15 mouse cellular contexts compared by ENCODE assay signal in genomic region chr9:46316388-46316787, GRCm38 (mm10). TPM values are rescaled to one million over a fixed set of nuclear protein-coding genes. Genes with fewer than 3 reads are reported as not detected.
DNase-seq lines count a peak whose midpoint lies in the region; ATAC-seq and TF ChIP-seq lines count a peak whose summit lies in the region.
"Had no signal": no experiment of that assay in that cellular context is flagged by ENCODE, and none has a peak within 500 bp of the region (broad histone marks: within the 10 kb centered on the region; RNA-seq: fewer than 3 reads in every experiment).

No protein-coding gene starts in this region.

- no peak overlapping the region for H3K4me3 ChIP-seq in forebrain, embryonic 11.5 days (ENCODE audit: low read depth, low read length)
- no peak overlapping the region for H3K4me3 ChIP-seq in hindbrain, embryonic 15.5 days
- H3K4me3 ChIP-seq in midbrain, postnatal 0 days (ENCODE audit: low read depth, low read length): no peak overlapping the region

- peaks cover 16% of the 10 kb centered on the region for H3K4me1 ChIP-seq in forebrain, embryonic 11.5 days (replicated peaks; ENCODE audit: control insufficient read depth, insufficient read depth, low read length)
- peaks cover 28% of the 10 kb centered on the region for H3K4me1 ChIP-seq in hindbrain, embryonic 15.5 days (replicated peaks)
- peaks cover 12% of the 10 kb centered on the region for H3K4me1 ChIP-seq in midbrain, postnatal 0 days (ENCODE audit: insufficient read depth, low read length)

- H3K27me3 ChIP-seq in forebrain, embryonic 11.5 days (ENCODE audit: control insufficient read depth, insufficient read depth, low read length): no peaks in the 10 kb centered on the region
- 0 out of 2 replicates have a peak, but pooled peaks cover 2% of the 10 kb centered on the region for H3K27me3 ChIP-seq in hindbrain, embryonic 15.5 days
- no peaks in the 10 kb centered on the region for H3K27me3 ChIP-seq in midbrain, postnatal 0 days (ENCODE audit: insufficient read depth, low read length)

- no peak overlapping the region for H3K9ac ChIP-seq in forebrain, embryonic 11.5 days (ENCODE audit: low read length)
- H3K9ac ChIP-seq in hindbrain, embryonic 15.5 days: no peak overlapping the region
- H3K9ac ChIP-seq in midbrain, postnatal 0 days (replicated peaks; ENCODE audit: low read length, poor library complexity, severe bottlenecking): no peak overlapping the region

- no peaks in the 10 kb centered on the region; the same call in 1 of the 2 replicates for H3K9me3 ChIP-seq in forebrain, embryonic 11.5 days (ENCODE audit: control insufficient read depth, low read length)
- H3K9me3 ChIP-seq in hindbrain, embryonic 15.5 days: no peaks in the 10 kb centered on the region
- H3K9me3 ChIP-seq in midbrain, postnatal 0 days (ENCODE audit: low read length): no peaks in the 10 kb centered on the region

- intact Hi-C loops in left cerebral cortex, postnatal 4 days (cut with DNase I): no loop called here
- intact Hi-C loops in heart, postnatal 36 days (cut with DNase I): no loop called here

- 8% methylated on average over 5 of the region's 5 CpGs for WGBS in forebrain, embryonic 11.5 days
- 13% methylated on average over 5 of the region's 5 CpGs for WGBS in hindbrain, embryonic 15.5 days
- WGBS in midbrain, postnatal 0 days: 13% methylated on average over 5 of the region's 5 CpGs

- peak; percentile 57 for DNase-seq in left cerebral cortex, postnatal 4 days
- DNase-seq in left cerebral cortex, adult 8-10 months (ENCODE audit: low spot score in 2 of 2): no peak
- DNase-seq in forebrain, embryonic 11.5 days (ENCODE audit: low spot score): peak; percentile 76
- DNase-seq in midbrain, postnatal 0 days (ENCODE audit: low spot score): peak; percentile 40
- no peak for DNase-seq in urinary bladder, adult 18-20 months (ENCODE audit: low spot score in 2 of 2)
- DNase-seq in heart, postnatal 36 days: no peak
- DNase-seq in urinary bladder, postnatal 14 days (ENCODE audit: low spot score): no peak
- DNase-seq: cerebellum, postnatal 36 days; kidney, adult 18-20 months; thymus, postnatal 4 days had no signal

- 0 out of 2 replicates have a peak overlapping the region, but pooled peaks have one; percentile 29 for H3K4me2 ChIP-seq in forebrain, embryonic 11.5 days (ENCODE audit: low read depth, low read length, severe bottlenecking)
- no peak overlapping the region for H3K4me2 ChIP-seq in hindbrain, embryonic 15.5 days
- no peak overlapping the region for H3K4me2 ChIP-seq in midbrain, postnatal 0 days (ENCODE audit: low read depth, low read length, poor library complexity, severe bottlenecking)

- H3K27ac ChIP-seq in forebrain, embryonic 11.5 days (ENCODE audit: low read depth, low read length): peak overlapping the region; percentile 64; the same call in 1 of the 2 replicates
- peak overlapping the region; percentile 30; the same call in 1 of the 2 replicates for H3K27ac ChIP-seq in hindbrain, embryonic 15.5 days (replicated peaks)
- H3K27ac ChIP-seq in midbrain, postnatal 0 days (ENCODE audit: low read depth, low read length): no peak overlapping the region; the same call in 1 of the 2 replicates

- H3K36me3 ChIP-seq in forebrain, embryonic 11.5 days (ENCODE audit: control insufficient read depth, insufficient read depth, low read length): no peaks in the 10 kb centered on the region
- H3K36me3 ChIP-seq in hindbrain, embryonic 15.5 days: no peaks in the 10 kb centered on the region
- no peaks in the 10 kb centered on the region for H3K36me3 ChIP-seq in midbrain, postnatal 0 days (ENCODE audit: insufficient read depth, low read length)

- TF ChIP-seq CTCF in midbrain, postnatal 0 days (IDR thresholded peaks at IDR 0.05): no peak

- peak; percentile 52 for ATAC-seq in forebrain, embryonic 11.5 days (replicated peaks; ENCODE audit: low FRiP score)
- ATAC-seq in hindbrain, embryonic 15.5 days (ENCODE audit: low FRiP score, low read depth): 0 out of 2 replicates have a peak, but pooled peaks have one; percentile 42
- no peak for ATAC-seq in midbrain, postnatal 0 days (ENCODE audit: low FRiP score)
- ATAC-seq: lung, postnatal 0 days had no signal

RNA-seq across cellular contexts. Expression of gene 4931429L15Rik, which starts 3.4 kb away (rescaled TPM):
- not detected for total RNA-seq in left cerebral cortex, postnatal 4 days (2021)
- not detected for total RNA-seq in left cerebral cortex, adult 8-10 months (2022)
- not detected in 2 replicates for polyA plus RNA-seq in forebrain, embryonic 11.5 days (2014; fragmentation: Nextera tagmentation; extraction: Ambion mirVana)
- 0.13 TPM in 1 of 2 replicates, not detected in the other for polyA plus RNA-seq in hindbrain, embryonic 15.5 days (2015; fragmentation: Nextera tagmentation; extraction: Ambion mirVana)
- total RNA-seq in midbrain, postnatal 0 days (2014; rRNA removed): not detected in 2 replicates
- polyA plus RNA-seq in midbrain, postnatal 0 days (2015; fragmentation: Nextera tagmentation; extraction: Ambion mirVana): not detected in 2 replicates
- total RNA-seq in heart, postnatal 36 days (2021): not detected
- total RNA-seq: liver, adult 2 months had no signal
- polyA plus RNA-seq: gonadal fat pad, adult 2 months; heart, postnatal 0 days; liver, adult 2 months; lung, postnatal 0 days had no signal

RNA-seq across cellular contexts. Expression of gene Bud13, which starts 33.6 kb away (rescaled TPM):
- total RNA-seq in left cerebral cortex, postnatal 4 days (2021): 10 to 100 TPM; 13.2 TPM
- total RNA-seq in left cerebral cortex, adult 8-10 months (2022): 10 to 100 TPM in 3 of 4 experiments, 1 to 10 TPM in 1; 9.3 to 13.8 (median 11.1) TPM
- polyA plus RNA-seq in forebrain, embryonic 11.5 days (2014; fragmentation: Nextera tagmentation; extraction: Ambion mirVana): 28.5 and 29.9 TPM in 2 replicates
- polyA plus RNA-seq in hindbrain, embryonic 15.5 days (2015; fragmentation: Nextera tagmentation; extraction: Ambion mirVana): 15.6 and 18.1 TPM in 2 replicates
- 15.0 and 15.7 TPM in 2 replicates for total RNA-seq in midbrain, postnatal 0 days (2014; rRNA removed)
- polyA plus RNA-seq in midbrain, postnatal 0 days (2015; fragmentation: Nextera tagmentation; extraction: Ambion mirVana): 11.8 and 12.3 TPM in 2 replicates
- total RNA-seq in heart, postnatal 36 days (2021): 1 to 10 TPM; 7.5 to 9.1 TPM

RNA-seq across cellular contexts. Expression of gene Zpr1, which starts 43.5 kb away (rescaled TPM):
- total RNA-seq in left cerebral cortex, postnatal 4 days (2021): 10 to 100 TPM; 47.2 to 48.1 TPM
- 10 to 100 TPM; 41.4 to 46.2 (median 43.4) TPM for total RNA-seq in left cerebral cortex, adult 8-10 months (2022)
- polyA plus RNA-seq in forebrain, embryonic 11.5 days (2014; fragmentation: Nextera tagmentation; extraction: Ambion mirVana): 58.6 and 61.4 TPM in 2 replicates
- 55.7 and 60.3 TPM in 2 replicates for polyA plus RNA-seq in hindbrain, embryonic 15.5 days (2015; fragmentation: Nextera tagmentation; extraction: Ambion mirVana)
- total RNA-seq in midbrain, postnatal 0 days (2014; rRNA removed): 33.7 and 46.1 TPM in 2 replicates
- polyA plus RNA-seq in midbrain, postnatal 0 days (2015; fragmentation: Nextera tagmentation; extraction: Ambion mirVana): 46.3 and 46.8 TPM in 2 replicates
- total RNA-seq in heart, postnatal 36 days (2021): 10 to 100 TPM; 19.5 to 24.6 TPM

RNA-seq across cellular contexts. Expression of gene Apoa5, which starts 48.0 kb away (rescaled TPM):
- total RNA-seq in left cerebral cortex, postnatal 4 days (2021): not detected
- total RNA-seq in left cerebral cortex, adult 8-10 months (2022): not detected
- not detected in 2 replicates for polyA plus RNA-seq in forebrain, embryonic 11.5 days (2014; fragmentation: Nextera tagmentation; extraction: Ambion mirVana)
- not detected in 2 replicates for polyA plus RNA-seq in hindbrain, embryonic 15.5 days (2015; fragmentation: Nextera tagmentation; extraction: Ambion mirVana)
- not detected in 2 replicates for total RNA-seq in midbrain, postnatal 0 days (2014; rRNA removed)
- polyA plus RNA-seq in midbrain, postnatal 0 days (2015; fragmentation: Nextera tagmentation; extraction: Ambion mirVana): not detected in 2 replicates
- total RNA-seq in heart, postnatal 36 days (2021): not detected
- polyA plus RNA-seq: heart, postnatal 0 days had no signal

Comparison
In these comparisons a context has a peak if more than half of its experiments do, and no peak if none do; other contexts are left out.
1. DNase-seq: peak in left cerebral cortex, postnatal 4 days (single experiment), forebrain, embryonic 11.5 days (single experiment) and midbrain, postnatal 0 days (single experiment); none in left cerebral cortex, adult 8-10 months (0 of 2), urinary bladder, adult 18-20 months (0 of 2), heart, postnatal 36 days (0 of 2) and urinary bladder, postnatal 14 days (single experiment).